Mouse (Mus musculus) kidney, adult 2 months (tissue): ENCODE data around the gene Khnyn. TPM values are rescaled to one million over a fixed set of nuclear protein-coding genes. Genes with fewer than 3 reads are reported as not detected.
A peak's percentile ranks its signal among the peaks of the same experiment; 100 is the strongest.

ENCODE experiments used
- DNase-seq: peaks from one replicate; pipeline ENCODE4 v3.0.0; 2021
- H3K27ac ChIP-seq: fragments of 200-500 bp; 2 replicates; pipeline ENCODE4 v1.5.1; 2012; ENCODE audit warnings: low read depth, low read length, control low read depth, inconsistent platforms; ENCODE audit not compliant: insufficient read depth
- H3K27me3 ChIP-seq: fragments of 200-500 bp; replicated peaks from 2 replicates; pipeline ENCODE4 v1.6.1; 2012; ENCODE audit warnings: mild to moderate bottlenecking, moderate library complexity, low read length, inconsistent platforms; ENCODE audit not compliant: control insufficient read depth, insufficient read depth
- H3K36me3 ChIP-seq: fragments of 200-500 bp; 2 replicates; pipeline ENCODE4 v1.6.1; 2012; ENCODE audit warnings: mild to moderate bottlenecking, moderate library complexity, low read length, inconsistent platforms; ENCODE audit not compliant: control insufficient read depth, insufficient read depth
- H3K4me1 ChIP-seq: fragments of 200-500 bp; 2 replicates; pipeline ENCODE4 v1.6.1; 2011; ENCODE audit warnings: low read length; ENCODE audit not compliant: control insufficient read depth, insufficient read depth
- H3K4me3 ChIP-seq: fragments of 200-500 bp; 2 replicates; pipeline ENCODE4 v1.5.1; 2011; ENCODE audit warnings: mild to moderate bottlenecking, low read depth, low read length, control low read depth; ENCODE audit not compliant: insufficient read depth
- CTCF ChIP-seq: fragments of 200-500 bp; conservative IDR thresholded peaks from 2 replicates; pipeline ENCODE4 v1.5.1; 2011; ENCODE audit warnings: low read depth, mild to moderate bottlenecking, control low read depth, low read length, moderate library complexity, mixed read lengths; ENCODE audit not compliant: insufficient read depth, insufficient read length
- POLR2A ChIP-seq: fragments of 200-500 bp; IDR thresholded peaks from one replicate; pipeline ENCODE4 v1.6.1; 2011; ENCODE audit warnings: low read depth, low read length, control low read depth
- WGBS: fragments of 180-500 bp; shearing (Covaris S2); methylation state at CpG from one replicate; pipeline ENCODE4 v1.1.7; 2018; 5-methylcytosine and 5-hydroxymethylcytosine counted together
- polyA plus RNA-seq: library from polyadenylated mRNA; depleted of rRNA; stranded (reverse); fragments of >200 nt; gene quantifications from 2 replicates; pipeline ENCODE4 v1.2.3, GENCODE M21; 2012

The Khnyn gene
- polyA plus RNA-seq, 1 experiment, result 11.1 TPM

- H3K4me1 ChIP-seq, result peaks cover 3% of the 10 kb centered on the region; the same call in 1 of the 2 replicates
- peak; percentile 77 for DNase-seq
- WGBS, result 10% methylated on average over 30 of the region's 30 CpGs
- no peak overlapping the region for H3K27ac ChIP-seq
- no peaks in the 10 kb centered on the region for H3K27me3 ChIP-seq
- peak overlapping the region; percentile 4; the same call in 1 of the 2 replicates for H3K4me3 ChIP-seq
- TF ChIP-seq CTCF (peak; percentile 95), POLR2A (no peak)
- H3K36me3 ChIP-seq, result no peaks in the 10 kb centered on the region
Measured at GRCm38 (mm10) chr14:55873714-55874683, 10.7 kb upstream of the Khnyn start.

GRCm38 (mm10) chr14:55877469-55878315 lies 7.1 kb upstream of the Khnyn start:
- no peaks in the 10 kb centered on the region for H3K36me3 ChIP-seq
- no peaks in the 10 kb centered on the region for H3K27me3 ChIP-seq
- no peak overlapping the region for H3K4me3 ChIP-seq
- H3K27ac ChIP-seq, result no peak overlapping the region
- WGBS, result 16% methylated on average over 14 of the region's 14 CpGs
- peaks cover 10% of the 10 kb centered on the region; the same call in 1 of the 2 replicates for H3K4me1 ChIP-seq
- no peak for DNase-seq
- TF ChIP-seq CTCF (no peak), POLR2A (no peak)

GRCm38 (mm10) chr14:55878316-55878940 lies 6.3 kb upstream of the Khnyn start:
- TF ChIP-seq CTCF, result no peak
- no peak for TF ChIP-seq POLR2A
- H3K36me3 ChIP-seq, result no peaks in the 10 kb centered on the region
- H3K4me1 ChIP-seq, result peaks cover 10% of the 10 kb centered on the region; the same call in 1 of the 2 replicates
- no peak for DNase-seq
- no peak overlapping the region for H3K4me3 ChIP-seq
- no peaks in the 10 kb centered on the region for H3K27me3 ChIP-seq
- H3K27ac ChIP-seq, result no peak overlapping the region
- WGBS, result 13% methylated on average over 7 of the region's 7 CpGs

- WGBS, result 45% methylated on average over 1 of the region's 1 CpGs
- Histone ChIP-seq H3K27me3 (no peaks in the 10 kb centered on the region), H3K27ac (no peak overlapping the region), H3K4me3 (no peak overlapping the region), H3K36me3 (no peaks in the 10 kb centered on the region), H3K4me1 (peaks cover 10% of the 10 kb centered on the region; the same call in 1 of the 2 replicates)
- DNase-seq, result peak; percentile 87
- TF ChIP-seq POLR2A (no peak), CTCF (peak; percentile 94)
Measured at GRCm38 (mm10) chr14:55879623-55880022, 5.1 kb upstream of the Khnyn start.

GRCm38 (mm10) chr14:55880982-55881381 lies 3.8 kb upstream of the Khnyn start:
- no peak for TF ChIP-seq CTCF
- no peak for TF ChIP-seq POLR2A
- no peaks in the 10 kb centered on the region for H3K36me3 ChIP-seq
- H3K4me3 ChIP-seq, result no peak overlapping the region
- peaks cover 10% of the 10 kb centered on the region; the same call in 1 of the 2 replicates for H3K4me1 ChIP-seq
- 86% methylated on average over 8 of the region's 8 CpGs for WGBS
- no peaks in the 10 kb centered on the region for H3K27me3 ChIP-seq
- no peak overlapping the region for H3K27ac ChIP-seq
- no peak for DNase-seq

- Histone ChIP-seq H3K4me3 (no peak overlapping the region), H3K36me3 (peaks cover 1% of the 10 kb centered on the region; the same call in 1 of the 2 replicates), H3K27me3 (no peaks in the 10 kb centered on the region), H3K27ac (no peak overlapping the region), H3K4me1 (peaks cover 10% of the 10 kb centered on the region; the same call in 1 of the 2 replicates)
- TF ChIP-seq POLR2A (no peak), CTCF (no peak)
- 58% methylated on average over 6 of the region's 6 CpGs for WGBS
- peak; percentile 79 for DNase-seq
Measured at GRCm38 (mm10) chr14:55882171-55882641, 2.5 kb upstream of the Khnyn start.
